Mouse (Mus musculus): Measurements from ENCODE around the gene Npas3. TPM values are rescaled to one million over a fixed set of nuclear protein-coding genes. Genes with fewer than 3 reads are reported as not detected.

Gene Npas3
- polyA plus RNA-seq, 1 experiment from 2014 or later = 25.9 TPM

DNA sequence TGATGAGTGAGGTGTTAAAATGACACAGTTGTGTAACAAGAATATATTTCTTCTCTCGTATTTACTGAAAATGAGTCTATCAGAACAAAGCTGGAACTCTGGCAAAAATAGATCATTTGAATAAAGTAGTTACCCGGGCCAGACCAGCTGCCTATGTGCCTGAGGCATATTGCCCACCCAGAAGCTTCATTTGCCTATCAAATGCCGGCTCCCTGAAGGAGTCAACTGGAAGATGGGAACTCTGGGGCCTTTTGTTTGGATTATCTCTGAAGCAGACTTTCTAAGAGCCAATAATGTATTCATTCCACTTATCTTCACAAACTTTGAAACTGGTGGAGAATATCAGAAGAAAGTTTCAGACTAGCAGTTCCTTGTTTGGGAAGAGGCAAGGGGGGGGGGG, 862.5 kb downstream of the Npas3 start:
- H3K4me2 ChIP-seq (replicated peaks) = no peak overlapping the region
- no peak for DNase-seq (ENCODE audit: low spot score)
- 30% methylated on average over 3 of the region's 3 CpGs for WGBS

DNA sequence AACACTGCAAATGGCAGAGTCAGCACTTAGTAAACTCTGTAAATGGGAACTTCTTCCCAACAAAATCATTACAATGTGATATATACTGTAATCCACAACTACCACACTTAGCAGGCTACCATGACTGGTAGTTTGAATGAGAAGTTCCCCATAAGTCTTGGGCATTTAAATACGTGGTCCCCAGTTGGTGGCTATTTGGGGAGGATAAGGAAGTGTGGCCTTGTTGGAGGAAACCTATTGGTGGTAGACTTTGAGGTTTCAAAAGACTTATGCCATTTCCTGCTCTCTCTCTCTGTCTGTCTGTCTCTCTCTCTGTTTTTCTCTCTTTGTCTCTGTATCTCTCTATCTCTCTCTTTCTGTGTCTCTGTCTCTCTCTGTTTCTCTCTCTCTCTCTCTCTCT, 871.9 kb downstream of the Npas3 start:
- ATAC-seq (ENCODE audit: low FRiP score) = no peak
- no peak for DNase-seq (ENCODE audit: low spot score)
- no peak overlapping the region for H3K4me3 ChIP-seq (replicated peaks; ENCODE audit: low read length)
- no peaks in the 10 kb centered on the region for H3K27me3 ChIP-seq (ENCODE audit: control insufficient read depth, insufficient read depth, low read length)
- H3K4me2 ChIP-seq (replicated peaks) = no peak overlapping the region
- WGBS = 91% methylated on average over 1 of the region's 1 CpGs
- no peaks in the 10 kb centered on the region for H3K36me3 ChIP-seq (replicated peaks; ENCODE audit: control insufficient read depth, insufficient read depth)
- H3K9ac ChIP-seq = no peak overlapping the region
- no peak overlapping the region for H3K27ac ChIP-seq
- H3K9me3 ChIP-seq (ENCODE audit: control insufficient read depth, low read length) = no peaks in the 10 kb centered on the region
- H3K4me1 ChIP-seq (replicated peaks; ENCODE audit: control insufficient read depth, insufficient read depth, low read length) = peaks cover 7% of the 10 kb centered on the region; the same call in 1 of the 2 replicates

More for the DNA sequence above, 862.5 kb downstream of the Npas3 start:
- no peaks in the 10 kb centered on the region for H3K27me3 ChIP-seq (ENCODE audit: control insufficient read depth, insufficient read depth, low read length)
- H3K4me1 ChIP-seq (replicated peaks; ENCODE audit: control insufficient read depth, insufficient read depth, low read length) = no peaks in the 10 kb centered on the region
- no peaks in the 10 kb centered on the region for H3K36me3 ChIP-seq (replicated peaks; ENCODE audit: control insufficient read depth, insufficient read depth)
- no peak overlapping the region for H3K4me3 ChIP-seq (replicated peaks; ENCODE audit: low read length)
- H3K9ac ChIP-seq = no peak overlapping the region
- H3K27ac ChIP-seq = no peak overlapping the region
- no peaks in the 10 kb centered on the region for H3K9me3 ChIP-seq (ENCODE audit: control insufficient read depth, low read length)
- ATAC-seq (ENCODE audit: low FRiP score) = no peak

GRCm38 (mm10) chr12:54121286-54121685, 872.8 kb downstream of the Npas3 start:
- Histone ChIP-seq H3K36me3 (replicated peaks; ENCODE audit: control insufficient read depth, insufficient read depth) (no peaks in the 10 kb centered on the region), H3K4me2 (replicated peaks) (no peak overlapping the region), H3K27ac (no peak overlapping the region), H3K4me1 (replicated peaks; ENCODE audit: control insufficient read depth, insufficient read depth, low read length) (peaks cover 8% of the 10 kb centered on the region; the same call in 1 of the 2 replicates), H3K9ac (no peak overlapping the region), H3K27me3 (ENCODE audit: control insufficient read depth, insufficient read depth, low read length) (no peaks in the 10 kb centered on the region), H3K4me3 (replicated peaks; ENCODE audit: low read length) (no peak overlapping the region), H3K9me3 (ENCODE audit: control insufficient read depth, low read length) (no peaks in the 10 kb centered on the region)
- 67% methylated on average over 3 of the region's 3 CpGs for WGBS
- no peak for ATAC-seq (ENCODE audit: low FRiP score)
- DNase-seq (ENCODE audit: low spot score) = no peak

Data from hindbrain, embryonic 14.5 days (tissue).